Mouse (Mus musculus): Measurements from ENCODE around the gene Hs1bp3. TPM values are rescaled to one million over a fixed set of nuclear protein-coding genes. Genes with fewer than 3 reads are reported as not detected.

The Hs1bp3 gene
- polyA plus RNA-seq, 1 experiment from 2014 or later, result 18.3 TPM

DNA sequence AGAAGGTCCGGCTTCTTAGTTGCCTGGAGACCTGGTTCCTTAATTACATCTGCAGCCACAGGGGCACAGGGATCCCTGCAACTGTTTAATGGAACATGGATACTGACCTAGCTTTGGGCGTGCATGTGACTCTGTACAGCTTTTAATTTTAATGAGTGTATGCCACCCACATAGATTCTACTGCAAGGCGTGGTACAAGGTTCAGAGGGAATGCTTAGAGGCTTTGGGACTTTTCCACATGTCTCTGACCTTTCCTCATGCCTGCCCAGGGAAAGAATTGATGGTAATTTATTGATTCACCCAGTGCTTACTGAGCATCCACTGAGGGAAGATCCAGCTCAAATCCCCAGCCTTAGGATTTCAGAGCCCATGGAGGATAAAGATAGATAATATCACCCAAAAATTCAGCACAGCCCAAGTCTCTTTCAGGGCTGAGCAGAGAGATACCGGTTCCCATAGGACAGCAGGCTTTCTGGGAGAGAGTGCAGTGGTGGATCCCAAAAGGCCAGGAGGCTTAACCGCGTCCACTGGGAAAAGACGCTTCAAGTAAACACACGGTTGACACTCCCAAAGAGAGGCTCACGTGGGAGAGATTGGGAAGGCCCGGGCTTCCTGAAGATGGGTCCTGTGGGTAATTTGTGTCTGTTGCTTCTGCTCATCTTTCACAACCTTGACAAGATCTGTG is 23.5 kb downstream of the Hs1bp3 start:
- H3K4me1 ChIP-seq (replicated peaks), result peaks cover 55% of the 10 kb centered on the region
- 83% methylated on average over 10 of the region's 10 CpGs for WGBS
- H3K9ac ChIP-seq, result no peak overlapping the region
- no peaks in the 10 kb centered on the region for H3K27me3 ChIP-seq (replicated peaks)
- ATAC-seq (ENCODE audit: insufficient number of reproducible peaks, low FRiP score), result no peak
- H3K27ac ChIP-seq (ENCODE audit: poor library complexity, severe bottlenecking), result no peak overlapping the region
- H3K9me3 ChIP-seq (replicated peaks), result no peaks in the 10 kb centered on the region
- peaks cover 42% of the 10 kb centered on the region for H3K36me3 ChIP-seq
- H3K4me2 ChIP-seq, result no peak overlapping the region
- no peak overlapping the region for H3K4me3 ChIP-seq

DNA sequence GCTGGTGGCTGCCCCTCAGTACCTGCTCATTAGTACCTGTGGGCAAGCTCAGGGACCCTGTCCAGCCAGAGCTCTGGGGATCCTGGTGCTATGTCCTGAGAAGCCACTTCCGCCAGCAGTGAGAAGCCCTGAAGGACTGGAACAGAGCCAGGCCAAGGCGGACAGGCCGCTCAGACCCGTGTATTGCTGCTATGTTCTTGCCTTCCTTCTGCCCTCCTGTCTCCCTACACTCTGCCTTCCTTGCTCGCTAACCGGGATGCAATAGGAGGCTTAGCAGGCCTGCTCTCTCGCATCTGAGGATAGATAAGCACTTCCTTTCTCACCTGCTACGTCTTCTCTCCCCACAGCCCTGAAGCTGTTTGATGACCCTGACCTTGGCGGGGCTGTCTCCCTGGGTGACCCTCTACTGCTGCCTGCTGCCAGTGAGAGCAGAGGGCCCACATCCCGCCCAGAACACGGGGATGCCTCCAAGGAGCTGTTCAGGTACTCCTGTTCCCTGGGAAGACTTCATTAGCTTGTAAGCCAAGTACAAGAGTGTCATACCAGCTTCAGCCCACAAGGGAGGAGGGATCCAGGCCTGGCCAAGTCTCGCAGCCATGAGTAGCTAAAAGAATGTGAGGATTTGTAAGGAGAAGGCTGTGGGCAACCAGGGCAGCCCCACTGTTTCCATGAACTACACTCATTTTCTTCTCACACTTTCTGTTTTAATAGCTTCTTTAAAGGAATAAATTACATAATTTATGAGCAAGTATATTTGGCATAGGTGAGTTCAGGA is 24.2 kb downstream of the Hs1bp3 start:
- H3K9ac ChIP-seq, result no peak overlapping the region
- H3K4me1 ChIP-seq (replicated peaks), result peaks cover 48% of the 10 kb centered on the region
- no peak overlapping the region for H3K27ac ChIP-seq (ENCODE audit: poor library complexity, severe bottlenecking)
- 52% methylated on average over 12 of the region's 12 CpGs for WGBS
- H3K4me2 ChIP-seq, result no peak overlapping the region
- no peak for ATAC-seq (ENCODE audit: insufficient number of reproducible peaks, low FRiP score)
- no peak overlapping the region for H3K4me3 ChIP-seq
- H3K36me3 ChIP-seq, result peaks cover 49% of the 10 kb centered on the region
- no peaks in the 10 kb centered on the region for H3K9me3 ChIP-seq (replicated peaks)
- H3K27me3 ChIP-seq (replicated peaks), result no peaks in the 10 kb centered on the region

DNA sequence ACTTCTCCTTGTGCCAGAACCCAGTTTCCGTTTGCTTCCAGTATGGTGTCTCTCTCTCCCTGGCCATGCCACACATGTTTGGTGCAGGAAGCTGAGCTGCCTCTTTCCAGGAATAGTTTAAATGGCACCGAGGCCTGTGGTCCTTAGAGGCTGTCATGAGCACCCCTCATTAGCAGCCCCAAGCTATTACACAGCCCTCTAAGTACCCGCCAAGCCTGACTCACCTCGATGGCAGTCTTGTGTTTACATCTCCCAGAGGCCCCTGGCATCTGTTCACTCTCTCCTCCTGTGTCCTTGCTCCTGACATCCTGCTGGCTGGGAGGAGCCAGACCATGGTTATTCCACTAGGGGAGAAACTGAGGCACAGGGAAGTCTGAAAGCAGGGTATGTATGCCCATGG is 25.3 kb downstream of the Hs1bp3 start:
- Histone ChIP-seq H3K27ac (ENCODE audit: poor library complexity, severe bottlenecking) (peak overlapping the region; percentile 58), H3K9ac (no peak overlapping the region), H3K36me3 (peaks cover 59% of the 10 kb centered on the region), H3K4me1 (replicated peaks) (peaks cover 45% of the 10 kb centered on the region), H3K4me3 (no peak overlapping the region), H3K4me2 (no peak overlapping the region), H3K9me3 (replicated peaks) (no peaks in the 10 kb centered on the region), H3K27me3 (replicated peaks) (no peaks in the 10 kb centered on the region)
- WGBS, result 33% methylated on average over 4 of the region's 4 CpGs
- ATAC-seq (ENCODE audit: insufficient number of reproducible peaks, low FRiP score), result no peak; the same call in 1 of the 2 replicates

DNA sequence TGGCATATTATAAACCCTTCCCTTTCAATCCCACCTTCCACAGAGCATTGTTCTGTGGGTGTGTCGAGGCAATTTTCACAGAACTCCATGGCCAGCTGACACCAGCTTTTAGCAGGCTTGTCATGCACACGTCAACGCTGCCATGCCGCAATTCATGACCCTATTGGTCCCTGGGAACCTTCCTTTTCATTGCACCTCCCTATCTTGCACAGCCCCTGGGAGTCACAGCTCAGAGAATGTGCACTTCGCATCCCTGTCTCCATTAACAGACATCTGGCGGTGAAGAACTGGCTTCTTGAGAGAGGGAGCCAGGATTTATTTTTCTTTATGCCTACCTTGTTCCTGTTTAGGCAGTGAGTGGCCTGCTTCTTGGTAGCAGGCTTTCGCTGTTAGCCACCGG is 25.7 kb downstream of the Hs1bp3 start:
- Histone ChIP-seq H3K4me3 (no peak overlapping the region), H3K9me3 (replicated peaks) (no peaks in the 10 kb centered on the region), H3K27me3 (replicated peaks) (no peaks in the 10 kb centered on the region), H3K4me1 (replicated peaks) (peaks cover 41% of the 10 kb centered on the region), H3K27ac (ENCODE audit: poor library complexity, severe bottlenecking) (peak overlapping the region; percentile 58), H3K36me3 (peaks cover 59% of the 10 kb centered on the region), H3K9ac (no peak overlapping the region; the same call in 1 of the 2 replicates), H3K4me2 (no peak overlapping the region)
- ATAC-seq (ENCODE audit: insufficient number of reproducible peaks, low FRiP score), result no peak
- WGBS, result 52% methylated on average over 8 of the region's 8 CpGs

DNA sequence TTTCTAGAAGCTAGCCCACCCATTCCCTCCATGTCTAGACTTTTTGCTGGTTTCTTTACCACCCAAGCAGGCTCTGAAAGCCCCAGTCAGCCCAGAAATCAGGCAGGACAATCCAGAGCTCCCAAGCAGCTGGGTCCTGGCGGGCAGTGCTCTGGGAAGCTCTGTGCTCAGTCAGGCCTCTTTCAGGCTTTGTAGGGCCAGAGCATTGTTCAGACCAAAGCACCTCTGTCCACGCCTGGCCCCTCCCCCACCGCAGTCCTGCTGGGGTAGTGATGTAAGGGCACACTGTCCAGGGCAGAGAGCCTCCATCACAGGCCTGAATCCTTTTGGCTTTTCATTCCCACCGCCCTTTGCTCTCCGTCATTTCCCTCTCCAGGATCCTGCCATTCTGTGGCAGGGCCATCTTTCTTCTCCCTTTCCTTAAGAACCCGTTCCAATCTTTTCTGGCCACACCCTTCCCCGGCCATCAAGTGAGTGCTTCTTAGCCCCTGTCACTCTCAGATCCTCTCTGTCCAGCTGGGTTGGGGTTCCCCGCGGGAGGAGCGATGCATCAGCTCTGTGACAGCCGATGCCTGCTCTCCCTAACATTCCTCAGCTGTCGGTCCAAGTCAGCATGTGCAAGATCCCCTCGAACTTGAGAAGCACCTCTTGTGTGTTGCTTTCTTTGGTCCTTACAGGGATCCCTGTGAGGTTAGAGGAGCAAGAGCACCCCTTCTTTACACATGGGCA is 26.5 kb downstream of the Hs1bp3 start:
- Histone ChIP-seq H3K27me3 (replicated peaks) (no peaks in the 10 kb centered on the region), H3K4me2 (no peak overlapping the region), H3K4me3 (no peak overlapping the region), H3K9ac (peak overlapping the region; percentile 41; the same call in 1 of the 2 replicates), H3K4me1 (replicated peaks) (peaks cover 44% of the 10 kb centered on the region), H3K27ac (ENCODE audit: poor library complexity, severe bottlenecking) (peak overlapping the region; percentile 45; the same call in 1 of the 2 replicates), H3K36me3 (peaks cover 56% of the 10 kb centered on the region), H3K9me3 (replicated peaks) (no peaks in the 10 kb centered on the region)
- no peak for ATAC-seq (ENCODE audit: insufficient number of reproducible peaks, low FRiP score)
- 44% methylated on average over 13 of the region's 13 CpGs for WGBS

DNA sequence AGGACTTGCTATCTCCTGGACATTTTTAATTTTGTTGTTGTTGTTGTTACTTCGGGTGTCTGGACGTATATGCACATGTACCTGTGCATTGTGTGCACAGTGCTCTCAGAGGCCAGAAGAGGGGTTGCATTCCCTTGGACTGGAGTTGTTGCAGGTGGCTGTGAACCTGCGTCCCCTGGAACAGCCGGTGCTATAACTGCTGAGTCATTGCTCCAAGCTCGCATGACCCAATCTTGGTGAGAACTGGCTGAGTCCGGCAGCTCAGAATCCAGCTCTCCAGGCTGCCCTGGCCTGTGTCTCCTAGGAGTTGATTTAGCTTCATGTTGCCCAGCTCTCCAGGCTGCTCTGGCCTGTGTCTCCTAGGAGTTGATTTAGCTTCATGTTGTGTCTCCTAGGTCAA is 27.8 kb downstream of the Hs1bp3 start:
- Histone ChIP-seq H3K27ac (ENCODE audit: poor library complexity, severe bottlenecking) (no peak overlapping the region), H3K4me3 (no peak overlapping the region), H3K9me3 (replicated peaks) (no peaks in the 10 kb centered on the region), H3K4me1 (replicated peaks) (peaks cover 51% of the 10 kb centered on the region), H3K27me3 (replicated peaks) (no peaks in the 10 kb centered on the region), H3K36me3 (peaks cover 46% of the 10 kb centered on the region), H3K9ac (no peak overlapping the region), H3K4me2 (no peak overlapping the region)
- no peak for ATAC-seq (ENCODE audit: insufficient number of reproducible peaks, low FRiP score)
- 81% methylated on average over 6 of the region's 6 CpGs for WGBS

DNA sequence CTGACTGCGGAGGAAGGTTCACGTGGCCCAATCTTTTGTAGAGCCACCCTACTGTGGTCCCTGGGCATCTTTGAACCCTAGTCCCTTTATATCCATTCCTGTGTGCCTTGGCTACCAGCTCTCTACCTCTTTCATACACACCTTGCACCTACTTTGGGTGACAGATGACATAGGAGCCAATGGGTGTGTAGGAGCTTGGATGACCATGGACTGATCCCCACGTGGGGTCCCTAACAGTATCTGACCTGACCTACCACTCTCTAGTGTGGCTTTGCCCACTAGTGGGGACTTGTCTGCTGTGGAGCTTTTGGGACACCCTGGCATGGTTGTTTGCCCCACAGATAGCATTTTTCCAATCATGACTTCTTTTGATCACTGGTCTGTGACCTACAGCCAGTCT is 30.1 kb downstream of the Hs1bp3 start:
- no peaks in the 10 kb centered on the region for H3K27me3 ChIP-seq (replicated peaks)
- H3K36me3 ChIP-seq, result peaks cover 30% of the 10 kb centered on the region
- no peaks in the 10 kb centered on the region for H3K9me3 ChIP-seq (replicated peaks)
- no peak overlapping the region for H3K4me2 ChIP-seq
- no peak overlapping the region for H3K9ac ChIP-seq
- no peak overlapping the region for H3K4me3 ChIP-seq
- WGBS, result 91% methylated on average over 3 of the region's 3 CpGs
- no peak for ATAC-seq (ENCODE audit: insufficient number of reproducible peaks, low FRiP score)
- no peak overlapping the region for H3K27ac ChIP-seq (ENCODE audit: poor library complexity, severe bottlenecking)
- H3K4me1 ChIP-seq (replicated peaks), result peaks cover 39% of the 10 kb centered on the region

DNA sequence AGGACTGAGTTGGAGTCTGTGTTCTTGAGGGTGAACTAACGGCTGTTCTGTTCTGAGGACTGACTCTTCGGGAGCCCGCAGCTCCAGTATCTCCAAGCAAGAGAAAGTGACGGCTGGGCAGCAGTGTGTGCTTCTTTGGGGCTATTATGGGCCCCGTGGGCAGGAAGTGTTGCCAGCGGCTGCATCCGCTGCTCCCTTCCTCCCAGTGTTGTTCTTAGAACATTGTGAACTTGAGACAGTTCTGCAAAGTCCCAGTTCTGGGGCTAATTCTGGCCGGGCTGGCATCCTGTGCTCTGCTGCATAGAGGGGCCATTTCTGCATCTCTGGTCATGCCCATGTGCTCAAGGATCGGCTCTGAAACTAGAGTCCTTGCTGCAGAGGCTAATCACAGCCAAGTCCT is 31.7 kb downstream of the Hs1bp3 start:
- Histone ChIP-seq H3K27ac (ENCODE audit: poor library complexity, severe bottlenecking) (peak overlapping the region; percentile 35), H3K36me3 (peaks cover 30% of the 10 kb centered on the region), H3K27me3 (replicated peaks) (no peaks in the 10 kb centered on the region), H3K4me1 (replicated peaks) (peaks cover 30% of the 10 kb centered on the region), H3K4me2 (no peak overlapping the region), H3K9ac (no peak overlapping the region), H3K9me3 (replicated peaks) (no peaks in the 10 kb centered on the region), H3K4me3 (no peak overlapping the region)
- peak; percentile 44 for ATAC-seq (ENCODE audit: insufficient number of reproducible peaks, low FRiP score)
- WGBS, result 37% methylated on average over 9 of the region's 9 CpGs

DNA sequence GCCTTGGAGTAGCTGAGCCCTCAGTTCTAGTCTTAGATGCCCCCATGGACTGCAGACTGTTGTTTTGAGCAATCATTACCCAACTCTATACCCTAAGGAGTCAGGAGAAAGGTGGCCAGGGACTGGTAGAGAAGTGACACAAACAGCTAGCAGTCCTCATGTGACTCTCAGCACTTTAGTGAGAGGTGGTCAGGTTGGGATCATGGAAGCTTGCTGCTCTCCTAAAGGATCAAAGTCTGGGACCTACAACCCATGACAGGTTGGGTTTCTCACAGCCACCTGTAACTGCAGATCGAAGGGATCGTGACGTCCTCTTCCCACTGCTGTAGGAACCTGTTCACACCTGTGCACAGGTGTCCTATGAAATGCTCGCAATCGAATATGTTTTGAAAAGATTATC is 32.3 kb downstream of the Hs1bp3 start:
- Histone ChIP-seq H3K4me3 (no peak overlapping the region), H3K9ac (peak overlapping the region; percentile 30; the same call in 1 of the 2 replicates), H3K27me3 (replicated peaks) (no peaks in the 10 kb centered on the region), H3K4me2 (no peak overlapping the region), H3K36me3 (peaks cover 24% of the 10 kb centered on the region), H3K27ac (ENCODE audit: poor library complexity, severe bottlenecking) (peak overlapping the region; percentile 30; the same call in 1 of the 2 replicates), H3K9me3 (replicated peaks) (no peaks in the 10 kb centered on the region), H3K4me1 (replicated peaks) (peaks cover 26% of the 10 kb centered on the region)
- no peak for ATAC-seq (ENCODE audit: insufficient number of reproducible peaks, low FRiP score)
- WGBS, result 91% methylated on average over 5 of the region's 5 CpGs

DNA sequence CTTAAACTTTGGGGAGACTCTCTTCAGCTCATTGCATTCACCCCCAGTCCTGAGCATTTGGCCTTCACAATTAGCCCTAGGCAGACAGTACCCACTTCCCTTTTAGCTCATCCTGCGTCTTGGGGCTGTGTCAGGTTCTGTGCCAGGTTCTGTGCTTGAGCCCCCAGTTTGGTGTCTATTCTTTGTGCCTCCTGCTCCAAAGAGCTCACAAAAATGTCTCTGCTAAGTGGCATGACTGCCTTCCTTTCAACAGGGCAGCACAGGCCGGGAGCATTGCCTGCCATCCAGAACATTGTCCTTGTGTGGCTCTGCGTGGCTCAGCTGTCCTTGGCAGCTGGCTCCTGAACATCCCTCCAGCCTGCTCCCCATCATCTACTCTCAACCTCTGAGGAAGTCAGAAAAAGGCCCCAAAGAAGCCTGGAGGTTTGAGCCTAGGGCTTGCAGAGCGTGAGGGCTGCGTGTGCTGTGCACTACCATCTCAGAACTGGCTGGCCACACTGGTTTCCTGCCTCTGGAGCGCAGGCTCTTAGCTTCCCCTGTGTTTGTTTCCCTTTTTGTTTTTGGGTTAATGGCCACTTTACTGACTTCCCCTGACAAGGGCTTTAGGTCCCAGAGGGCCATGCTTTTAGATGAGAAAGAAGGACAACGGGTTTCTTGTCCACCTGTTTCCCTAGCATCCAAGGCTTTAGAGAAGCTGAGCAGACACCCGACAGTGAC is 34.7 kb downstream of the Hs1bp3 start:
- H3K4me2 ChIP-seq, result no peak overlapping the region
- H3K36me3 ChIP-seq, result peaks cover 5% of the 10 kb centered on the region
- WGBS, result 80% methylated on average over 8 of the region's 8 CpGs

More for the DNA sequence above, 34.7 kb downstream of the Hs1bp3 start:
- no peak overlapping the region for H3K27ac ChIP-seq (ENCODE audit: poor library complexity, severe bottlenecking)
- H3K27me3 ChIP-seq (replicated peaks), result no peaks in the 10 kb centered on the region
- no peak overlapping the region for H3K4me3 ChIP-seq
- peaks cover 33% of the 10 kb centered on the region for H3K4me1 ChIP-seq (replicated peaks)
- H3K9me3 ChIP-seq (replicated peaks), result no peaks in the 10 kb centered on the region
- ATAC-seq (ENCODE audit: insufficient number of reproducible peaks, low FRiP score), result no peak
- H3K9ac ChIP-seq, result no peak overlapping the region
